Mouse (Mus musculus) G1E-ER4 (cell line): Measurements from ENCODE around the gene Abcc3. TPM values are rescaled to one million over a fixed set of nuclear protein-coding genes. Genes with fewer than 3 reads are reported as not detected.

ENCODE experiments used
- GATA1 ChIP-seq: IDR thresholded peaks from one replicate; pipeline ENCODE4 v1.8.0; 2012; ENCODE audit warnings: low read length, inconsistent platforms
- polyA plus RNA-seq: library from polyadenylated mRNA; stranded (reverse); fragments of >175 nt; gene quantifications from 2 replicates; pipeline ENCODE4 v1.2.3, GENCODE M21; 2012

Abcc3 gene
- polyA plus RNA-seq, 1 experiment, result not detected

GRCm38 (mm10) chr11:94342114-94342905 is 50.5 kb downstream of the Abcc3 start:
- no peak for TF ChIP-seq GATA1

- no peak for TF ChIP-seq GATA1
These were observed 51.6 kb downstream of the Abcc3 start for GRCm38 (mm10) chr11:94340948-94341933.

GRCm38 (mm10) chr11:94339732-94340585 is 52.8 kb downstream of the Abcc3 start:
- TF ChIP-seq GATA1, result no peak

- TF ChIP-seq GATA1, result no peak
These were observed 54.5 kb downstream of the Abcc3 start for GRCm38 (mm10) chr11:94338347-94338746.

GRCm38 (mm10) chr11:94336551-94336950 is 56.2 kb downstream of the Abcc3 start:
- no peak for TF ChIP-seq GATA1

GRCm38 (mm10) chr11:94334386-94334968 is 58.3 kb downstream of the Abcc3 start:
- TF ChIP-seq GATA1, result no peak

- no peak for TF ChIP-seq GATA1
These were observed 60.1 kb downstream of the Abcc3 start for GRCm38 (mm10) chr11:94332726-94333125.

- no peak for TF ChIP-seq GATA1
These were observed 62.6 kb downstream of the Abcc3 start for GRCm38 (mm10) chr11:94330211-94330610.

- no peak for TF ChIP-seq GATA1
These were observed 63.4 kb downstream of the Abcc3 start for GRCm38 (mm10) chr11:94329270-94329891.

GRCm38 (mm10) chr11:94328644-94329025 is 64.2 kb downstream of the Abcc3 start:
- no peak for TF ChIP-seq GATA1

GRCm38 (mm10) chr11:94327693-94328643 is 64.8 kb downstream of the Abcc3 start, which contains the start of gene Ankrd40:
Gene Ankrd40, plus strand, starts transcription at chr11:94328001.
- TF ChIP-seq GATA1, result no peak

- TF ChIP-seq GATA1, result no peak
These were observed 65.8 kb downstream of the Abcc3 start for GRCm38 (mm10) chr11:94326961-94327411.

GRCm38 (mm10) chr11:94324618-94325017 is 68.2 kb downstream of the Abcc3 start:
- no peak for TF ChIP-seq GATA1
